In genomic region chr2:59252818-59253217, GRCm38 (mm10) we compare ENCODE assay signal across 15 mouse cellular contexts.
"Had no signal": no experiment of that assay in that cellular context is flagged by ENCODE, and none has a peak within 500 bp of the region (broad histone marks: within the 10 kb centered on the region; RNA-seq: fewer than 3 reads in every experiment).

No protein-coding gene starts in this region.

- H3K4me2 ChIP-seq: kidney, embryonic 15.5 days; limb, embryonic 12.5 days; liver, embryonic 13.5 days; lung, embryonic 15.5 days; midbrain, embryonic 12.5 days; neural tube, embryonic 12.5 days had no signal

- H3K9me3 ChIP-seq: kidney, embryonic 15.5 days; limb, embryonic 12.5 days; liver, embryonic 13.5 days; lung, embryonic 15.5 days; megakaryocyte, embryonic 14.5 days; midbrain, embryonic 12.5 days; neural tube, embryonic 12.5 days had no signal

- H3K36me3 ChIP-seq: kidney, embryonic 15.5 days; limb, embryonic 12.5 days; liver, embryonic 13.5 days; lung, embryonic 15.5 days; midbrain, embryonic 12.5 days; neural tube, embryonic 12.5 days had no signal

- H3K4me3 ChIP-seq: kidney, embryonic 15.5 days; limb, embryonic 12.5 days; liver, embryonic 13.5 days; lung, embryonic 15.5 days; megakaryocyte, embryonic 14.5 days; midbrain, embryonic 12.5 days; myocyte; neural tube, embryonic 12.5 days had no signal

- H3K9ac ChIP-seq: kidney, embryonic 15.5 days; limb, embryonic 12.5 days; liver, embryonic 13.5 days; liver, postnatal 0 days; lung, embryonic 15.5 days; midbrain, embryonic 12.5 days; neural tube, embryonic 12.5 days had no signal

- ATAC-seq: liver, postnatal 0 days had no signal

- H3K27ac ChIP-seq: kidney, embryonic 15.5 days; limb, embryonic 12.5 days; liver, embryonic 13.5 days; lung, embryonic 15.5 days; macrophage; midbrain, embryonic 12.5 days; neural tube, embryonic 12.5 days had no signal

- DNase-seq: liver; liver, embryonic 13.5 days; liver, postnatal 0 days; lung, postnatal 14 days; right cerebral cortex, adult 18-20 months; right cerebral cortex, postnatal 25 days; thymus, postnatal 36 days had no signal

- H3K27me3 ChIP-seq: kidney, embryonic 15.5 days; limb, embryonic 12.5 days; liver, embryonic 13.5 days; lung, embryonic 15.5 days; megakaryocyte, embryonic 14.5 days; midbrain, embryonic 12.5 days; neural tube, embryonic 12.5 days had no signal

- H3K4me1 ChIP-seq: kidney, embryonic 15.5 days; liver, embryonic 13.5 days; lung, embryonic 15.5 days; megakaryocyte, embryonic 14.5 days; midbrain, embryonic 12.5 days; neural tube, embryonic 12.5 days had no signal
